Mouse (Mus musculus): Measurements from ENCODE around the gene Sirt7. TPM values are rescaled to one million over a fixed set of nuclear protein-coding genes. Genes with fewer than 3 reads are reported as not detected.
A peak's percentile ranks its signal among the peaks of the same experiment; 100 is the strongest.

Sirt7 gene
- total RNA-seq, 2 experiments from 2014 or later = 21.9 to 48.8 TPM

DNA sequence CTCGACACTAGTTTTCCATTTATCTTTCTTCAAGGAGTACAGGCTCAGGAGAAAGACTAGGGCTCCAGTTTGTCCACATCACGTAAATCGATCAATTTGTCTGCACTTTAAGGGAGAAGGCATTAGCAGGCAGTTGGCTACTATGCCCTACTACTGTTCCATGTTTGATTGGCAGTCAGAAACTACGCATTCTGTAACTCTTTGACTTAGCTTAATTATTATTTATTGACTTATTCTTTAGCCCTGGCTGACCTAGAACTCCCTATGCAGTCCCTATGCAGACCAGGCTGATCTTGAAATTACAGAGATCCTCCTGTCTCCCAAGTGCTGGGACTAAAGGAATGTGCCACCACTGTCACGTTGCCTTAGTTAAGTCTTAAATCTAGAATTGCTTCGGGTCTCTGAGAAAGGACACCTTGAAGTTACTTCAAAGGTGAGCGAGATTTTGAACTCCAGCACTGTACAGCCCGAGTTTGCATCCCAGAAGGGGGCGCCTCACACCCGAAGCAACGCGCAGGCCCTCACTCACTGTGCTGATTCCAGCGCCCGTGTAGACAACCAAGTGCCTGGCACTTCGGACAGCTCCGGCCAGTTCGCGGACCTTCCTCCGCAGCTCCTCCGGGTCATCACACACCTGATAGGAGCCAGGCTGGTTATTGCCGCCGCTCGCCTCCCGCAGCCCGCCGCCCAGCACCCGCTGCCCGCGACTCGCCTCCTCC is 920 bp downstream of the Sirt7 start:
- ATAC-seq (replicated peaks; ENCODE audit: low FRiP score, poor library complexity, severe bottlenecking) = peak; percentile 60

DNA sequence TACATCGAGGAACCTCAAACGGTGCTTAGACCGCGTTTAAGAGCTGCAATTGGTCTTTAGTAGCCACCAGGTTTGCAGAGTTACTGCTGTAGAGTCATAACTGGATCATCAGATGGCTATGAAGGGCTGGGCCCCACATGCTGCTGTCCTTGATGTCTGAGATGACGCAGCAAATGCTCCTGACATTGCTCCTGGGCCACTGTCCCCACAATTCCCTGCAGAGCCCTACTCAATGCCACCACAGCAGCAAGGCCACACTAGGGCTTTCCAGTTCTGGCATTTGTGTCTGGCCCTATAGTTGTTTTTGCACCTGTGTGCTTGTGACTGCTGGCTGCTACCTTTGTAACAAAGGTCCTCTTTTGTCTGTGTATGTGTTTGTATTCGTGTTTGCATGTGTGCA is 2.2 kb downstream of the Sirt7 start:
- ATAC-seq (replicated peaks; ENCODE audit: low FRiP score, poor library complexity, severe bottlenecking) = no peak

DNA sequence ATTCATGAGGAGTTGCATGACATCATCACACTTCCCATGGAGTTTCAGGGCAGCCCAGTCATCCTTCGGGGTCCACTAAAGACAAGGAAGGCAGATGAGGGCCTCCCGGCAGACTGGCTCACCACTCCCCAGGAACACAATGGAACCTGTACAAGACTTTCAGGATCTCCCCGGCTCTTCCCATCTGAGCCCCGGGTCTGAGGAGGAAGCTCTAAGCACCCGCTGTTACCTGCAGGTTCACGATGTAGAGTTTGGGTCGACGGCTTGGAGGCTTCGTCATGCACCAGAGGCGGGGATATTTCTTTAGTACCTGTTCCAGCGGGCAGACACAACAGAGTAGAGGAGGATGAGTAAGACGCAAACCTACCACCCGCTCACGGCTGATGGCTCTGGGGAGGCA is 4.8 kb downstream of the Sirt7 start:
- no peak for ATAC-seq (replicated peaks; ENCODE audit: low FRiP score, poor library complexity, severe bottlenecking)

DNA sequence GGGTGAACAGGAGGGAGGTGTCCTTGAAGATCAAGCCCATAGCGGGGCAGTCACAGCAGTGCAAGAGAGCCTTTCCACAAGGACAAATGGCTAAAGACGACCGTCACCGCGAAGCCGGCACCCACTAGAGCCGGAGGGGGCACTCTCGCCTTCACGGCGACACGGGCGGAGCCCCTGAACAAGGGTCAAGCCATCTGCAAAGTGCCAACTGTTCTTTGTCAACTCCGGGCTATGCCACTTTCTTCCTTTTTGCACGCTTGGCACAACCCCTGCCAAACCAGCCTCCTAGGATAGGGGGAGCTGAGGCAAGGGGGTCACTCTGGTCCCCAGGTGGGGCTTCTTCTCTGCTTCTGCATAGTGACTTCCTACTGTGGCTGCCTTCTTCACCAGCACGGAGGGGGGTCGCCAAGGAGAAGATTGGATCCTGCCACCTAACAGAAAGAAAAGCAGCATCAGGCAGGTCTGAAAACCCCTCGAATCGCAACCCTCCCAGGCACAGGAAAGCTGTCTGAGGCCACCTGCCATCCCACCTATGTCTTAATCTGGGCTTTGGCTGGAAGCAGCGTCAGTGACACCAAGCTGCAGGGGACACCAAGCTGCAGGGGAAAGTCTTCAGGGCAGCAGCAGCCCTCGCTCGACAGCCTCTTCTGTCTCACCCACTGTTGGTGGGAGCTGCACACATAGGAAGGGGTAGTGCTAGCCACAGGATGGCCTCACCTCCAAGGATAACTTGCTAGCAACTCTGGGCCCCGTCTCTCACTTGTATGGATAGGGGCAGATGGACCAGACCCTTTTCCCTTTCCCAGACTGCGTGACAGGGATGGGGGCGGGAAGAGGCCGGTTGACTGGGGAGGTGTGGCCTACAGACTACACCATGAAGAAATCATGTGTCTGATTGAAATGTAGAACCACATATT is 6.2 kb downstream of the Sirt7 start:
- ATAC-seq (replicated peaks; ENCODE audit: low FRiP score, poor library complexity, severe bottlenecking) = no peak

DNA sequence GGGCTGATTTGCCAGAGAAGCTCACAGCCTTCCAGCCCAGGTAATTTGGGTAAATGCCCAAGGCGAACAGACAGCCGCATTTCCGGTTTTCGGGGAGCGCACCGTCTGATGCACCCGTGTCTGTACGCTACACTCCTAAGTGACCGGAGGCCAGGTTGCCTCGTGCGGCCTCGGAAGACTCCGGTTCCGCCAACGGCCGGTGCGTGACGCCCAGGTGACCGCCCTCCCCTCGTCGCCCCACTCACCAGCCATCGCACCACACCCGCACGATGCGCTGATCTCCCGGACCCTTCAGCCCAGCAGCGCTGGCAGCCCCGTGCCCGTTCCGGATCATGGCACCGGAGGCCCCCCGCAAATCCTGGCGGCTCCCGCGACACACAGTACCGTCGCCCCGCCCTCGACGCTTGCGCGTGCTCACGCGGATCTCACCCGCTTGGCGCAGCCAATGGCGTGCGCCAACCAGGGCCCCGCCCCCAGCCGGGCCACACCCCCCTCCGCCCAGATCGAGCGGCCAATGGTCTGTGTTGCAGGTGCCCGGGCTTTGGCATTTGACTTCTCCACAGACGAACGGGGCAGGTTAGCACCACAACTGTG is 7.4 kb downstream of the Sirt7 start, which contains the start of gene Pcyt2:
Gene Pcyt2 (minus strand): TSS at position 418 of the 594 bp plus-strand sequence.
- ATAC-seq (replicated peaks; ENCODE audit: low FRiP score, poor library complexity, severe bottlenecking) = peak; percentile 93

DNA sequence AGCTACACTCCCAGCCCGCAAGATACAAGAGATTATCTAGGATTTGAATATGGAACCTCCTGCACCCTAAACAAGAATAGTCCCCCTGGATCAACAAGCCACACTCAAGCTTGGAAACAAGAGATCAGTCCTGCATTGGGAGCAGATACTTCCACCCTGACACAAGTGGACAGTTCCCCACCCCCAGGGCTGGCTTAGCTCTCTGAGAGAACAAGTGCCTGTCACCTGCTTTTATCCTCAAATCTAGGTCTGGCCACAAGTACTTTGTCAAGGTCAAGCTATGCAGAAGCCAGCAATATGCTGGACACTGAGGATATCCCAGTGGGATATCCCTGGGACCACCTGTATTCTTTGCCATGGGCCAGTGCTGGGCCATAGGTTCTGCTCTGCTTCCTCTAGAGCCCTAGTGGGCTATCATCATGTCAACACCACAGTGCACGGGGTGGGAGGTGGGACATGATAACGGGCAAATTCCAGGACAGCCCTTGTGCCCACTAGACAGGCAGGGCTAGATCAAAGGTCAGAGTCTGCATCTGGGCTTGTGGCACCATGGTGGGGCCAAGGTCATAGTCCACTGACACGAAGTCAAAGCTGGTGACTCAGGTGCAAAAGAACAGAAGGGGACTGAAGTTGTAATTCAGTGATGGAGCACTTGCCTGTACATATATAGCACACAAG is 8.3 kb downstream of the Sirt7 start:
- peak; percentile 10; the same call in 1 of the 2 replicates for ATAC-seq (replicated peaks; ENCODE audit: low FRiP score, poor library complexity, severe bottlenecking)

DNA sequence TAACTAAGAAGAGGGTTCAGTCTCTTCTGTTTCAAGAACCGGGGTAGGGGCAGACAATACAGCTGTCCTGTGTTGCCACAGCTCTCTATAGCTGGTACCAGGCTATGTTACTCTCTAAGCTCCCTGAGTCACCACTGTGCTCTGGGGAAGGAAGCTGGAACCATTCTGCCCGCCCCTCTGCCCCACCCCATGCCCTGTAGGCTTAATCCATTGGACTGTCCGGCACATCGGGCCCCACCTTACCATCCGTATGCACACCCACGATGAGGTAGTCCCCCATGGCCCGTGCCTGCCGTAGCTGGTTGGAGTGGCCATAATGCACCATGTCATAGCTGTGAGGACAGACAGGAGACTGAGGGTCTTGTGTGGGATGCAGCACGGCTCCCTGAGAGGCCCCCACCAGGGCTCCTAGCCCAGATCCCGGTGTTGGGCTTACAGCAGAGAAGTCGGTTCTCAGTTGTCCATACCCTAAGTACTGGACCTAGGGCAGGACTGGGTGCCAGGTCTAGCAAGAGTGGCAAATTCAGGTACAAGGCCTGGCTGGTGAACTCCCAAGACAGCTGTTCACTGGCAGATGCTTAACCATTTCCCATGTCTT is 9.3 kb downstream of the Sirt7 start:
- no peak for ATAC-seq (replicated peaks; ENCODE audit: low FRiP score, poor library complexity, severe bottlenecking)

DNA sequence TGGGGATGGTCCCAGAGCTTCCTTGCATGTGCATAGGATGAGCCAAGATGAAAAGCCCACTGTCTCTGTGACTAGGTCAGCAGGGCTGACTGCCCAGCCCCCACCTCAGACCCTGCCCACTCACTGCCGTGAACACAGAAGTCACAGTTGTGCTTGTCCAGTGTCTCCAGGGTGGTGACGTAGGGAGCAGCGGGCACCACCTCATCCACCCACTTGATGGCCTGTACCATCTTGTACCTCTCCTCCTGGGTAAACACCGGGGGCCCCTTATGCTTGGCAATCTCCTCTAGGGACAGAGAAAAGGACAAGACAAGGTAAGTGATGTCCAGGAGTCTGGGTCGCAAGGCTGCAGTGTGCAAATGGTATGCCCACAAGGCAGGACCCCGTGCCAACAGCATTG is 9.9 kb downstream of the Sirt7 start:
- no peak for ATAC-seq (replicated peaks; ENCODE audit: low FRiP score, poor library complexity, severe bottlenecking)

DNA sequence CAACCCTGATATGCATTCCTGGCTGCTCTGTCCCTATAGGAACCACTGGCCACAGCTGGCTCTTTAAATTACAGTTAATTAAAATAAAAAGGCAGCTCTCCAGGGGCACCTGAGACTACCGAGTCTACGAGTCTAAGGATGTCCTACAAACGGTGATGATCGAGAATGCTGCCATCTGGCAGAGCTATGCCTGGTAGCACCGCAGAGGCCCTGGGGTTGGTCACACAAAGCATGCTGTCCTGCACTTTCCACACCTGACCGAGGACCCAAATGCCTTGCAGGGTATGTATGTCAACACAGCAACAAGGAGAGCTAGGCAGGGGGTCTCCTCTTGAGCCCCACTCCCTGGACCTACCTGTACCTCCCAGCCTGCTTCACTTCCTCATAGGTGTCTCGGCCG is 11.1 kb downstream of the Sirt7 start:
- ATAC-seq (replicated peaks; ENCODE audit: low FRiP score, poor library complexity, severe bottlenecking) = no peak

DNA sequence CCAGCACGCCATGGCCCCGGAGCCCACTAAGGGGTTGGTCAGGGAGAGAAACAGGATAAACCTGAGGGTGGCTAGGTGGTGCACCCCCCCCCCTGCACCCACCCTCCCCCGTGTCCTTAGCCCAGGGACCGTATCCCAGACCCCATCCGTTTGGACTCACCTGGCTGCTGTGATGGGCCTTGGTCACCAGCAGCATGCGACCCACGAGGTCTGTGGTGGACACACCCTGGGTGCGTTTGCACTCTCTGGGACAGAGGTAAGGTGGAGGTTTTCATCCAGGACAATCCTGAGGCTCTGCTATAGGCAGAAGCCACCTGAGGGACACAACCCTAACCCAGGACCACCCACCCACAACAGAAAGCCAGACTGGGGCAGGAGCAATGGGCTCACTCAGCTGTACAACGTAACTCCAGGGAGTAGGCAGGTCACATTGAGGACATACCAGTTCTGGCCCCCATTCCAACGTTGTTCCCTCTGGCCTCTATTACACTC is 11.5 kb downstream of the Sirt7 start:
- no peak for ATAC-seq (replicated peaks; ENCODE audit: low FRiP score, poor library complexity, severe bottlenecking)

DNA sequence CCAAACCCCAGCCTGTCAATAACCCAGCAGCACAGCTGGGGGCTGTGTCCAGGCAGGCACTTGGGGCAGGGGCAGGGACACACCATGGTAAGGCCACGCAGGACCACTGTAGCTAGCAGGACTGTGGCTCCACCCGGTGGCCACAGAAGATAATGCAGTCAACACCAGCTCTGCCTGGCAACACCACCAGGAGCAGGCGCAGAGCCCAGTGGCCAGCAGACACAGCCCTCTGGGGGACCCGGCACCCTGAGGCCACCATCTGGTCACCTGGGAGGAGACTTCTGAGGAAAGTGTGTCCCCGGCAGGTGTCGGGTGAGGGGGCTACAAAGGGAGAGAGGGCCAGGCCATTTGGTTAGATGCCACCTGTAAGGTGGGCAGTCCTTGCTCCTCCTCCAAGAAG is 12.3 kb downstream of the Sirt7 start:
- ATAC-seq (replicated peaks; ENCODE audit: low FRiP score, poor library complexity, severe bottlenecking) = peak; percentile 73

DNA sequence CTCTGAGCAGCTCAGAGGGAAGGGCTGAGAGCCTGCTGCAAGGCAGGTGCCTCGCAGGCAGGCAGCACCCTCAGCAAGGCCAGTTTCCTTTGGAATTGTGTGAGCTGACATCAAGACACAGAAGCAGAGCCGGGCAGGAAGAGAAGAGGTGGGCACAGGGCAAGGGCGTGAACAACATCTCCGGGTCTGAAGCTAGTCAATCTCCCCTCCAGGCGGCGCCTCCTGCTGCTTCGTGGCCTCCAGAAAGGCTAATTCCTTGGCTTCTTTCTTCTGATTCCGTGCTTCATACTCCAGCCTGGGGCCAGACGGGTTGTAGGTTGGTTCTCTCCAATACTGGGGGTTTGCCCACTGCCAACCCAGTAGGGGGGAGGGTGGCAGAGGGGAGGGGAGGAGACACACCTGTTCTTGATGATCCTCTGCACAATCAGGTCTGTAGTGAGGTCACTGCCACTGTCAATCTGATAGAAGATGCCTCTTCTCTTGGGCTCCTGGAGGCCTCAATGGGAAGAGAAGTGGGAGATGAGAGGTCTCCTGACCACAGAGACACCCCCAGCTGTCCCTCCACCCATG is 14.5 kb downstream of the Sirt7 start:
- ATAC-seq (replicated peaks; ENCODE audit: low FRiP score, poor library complexity, severe bottlenecking) = no peak

DNA sequence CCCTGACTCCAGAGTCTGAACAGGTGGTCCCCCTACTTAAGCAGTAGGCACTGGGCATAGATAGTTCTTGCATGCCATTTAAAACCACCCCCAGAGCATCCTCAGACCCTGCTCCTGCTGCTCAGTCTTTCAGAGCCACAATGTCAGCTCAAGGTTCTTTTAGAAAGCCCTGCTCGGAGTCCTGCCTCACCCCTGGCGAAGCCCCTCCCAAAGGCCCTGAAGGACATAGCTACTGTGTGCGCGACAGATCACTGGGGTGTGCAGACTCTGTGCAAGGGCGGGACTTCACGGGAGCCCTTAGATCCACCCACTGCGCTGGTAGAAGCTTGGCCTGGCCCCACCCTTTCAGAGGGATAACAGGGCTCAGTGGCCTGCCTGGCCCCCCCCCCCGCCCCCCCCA is 15.8 kb downstream of the Sirt7 start:
- ATAC-seq (replicated peaks; ENCODE audit: low FRiP score, poor library complexity, severe bottlenecking) = no peak

DNA sequence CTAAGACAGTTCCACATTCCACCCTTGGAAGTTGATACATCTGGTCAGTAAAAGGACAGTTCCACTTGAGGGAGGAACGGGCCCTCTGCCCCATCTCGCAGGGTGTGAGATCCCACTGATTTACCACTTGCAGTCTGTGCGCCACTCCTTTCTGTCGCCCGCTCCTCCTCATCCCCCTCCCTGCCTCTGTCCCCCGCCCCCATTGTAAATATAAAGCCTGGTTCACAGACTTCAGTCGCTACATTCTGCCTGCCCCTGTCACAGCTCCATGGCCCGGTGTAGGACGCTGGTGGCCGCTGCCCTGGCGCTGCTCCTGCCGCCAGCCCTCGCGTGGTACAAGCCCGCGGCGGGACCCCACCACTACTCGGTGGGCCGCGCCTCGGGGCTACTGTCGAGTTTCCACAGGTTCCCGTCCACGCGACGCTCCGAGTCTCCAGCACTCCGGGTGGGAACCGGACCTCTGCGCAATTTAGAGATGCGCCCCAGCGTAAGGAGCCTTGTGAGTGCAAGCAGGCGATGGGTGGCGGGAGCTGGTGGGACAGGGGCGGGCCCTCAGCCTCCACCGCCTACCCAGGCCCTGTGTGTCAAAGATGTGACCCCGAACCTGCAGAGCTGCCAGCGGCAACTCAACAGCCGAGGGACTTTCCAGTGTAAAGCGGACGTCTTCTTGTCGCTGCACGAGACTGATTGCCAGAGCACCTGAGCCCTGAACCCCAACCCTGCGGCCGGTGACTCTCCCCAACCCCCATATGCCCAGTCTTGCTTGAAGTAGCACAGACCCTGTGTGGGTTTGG is 16.6 kb downstream of the Sirt7 start, which contains the start of gene Npb:
Gene Npb (plus strand): TSS at position 237 of the 794 bp plus-strand sequence.
- no peak for ATAC-seq (replicated peaks; ENCODE audit: low FRiP score, poor library complexity, severe bottlenecking)

DNA sequence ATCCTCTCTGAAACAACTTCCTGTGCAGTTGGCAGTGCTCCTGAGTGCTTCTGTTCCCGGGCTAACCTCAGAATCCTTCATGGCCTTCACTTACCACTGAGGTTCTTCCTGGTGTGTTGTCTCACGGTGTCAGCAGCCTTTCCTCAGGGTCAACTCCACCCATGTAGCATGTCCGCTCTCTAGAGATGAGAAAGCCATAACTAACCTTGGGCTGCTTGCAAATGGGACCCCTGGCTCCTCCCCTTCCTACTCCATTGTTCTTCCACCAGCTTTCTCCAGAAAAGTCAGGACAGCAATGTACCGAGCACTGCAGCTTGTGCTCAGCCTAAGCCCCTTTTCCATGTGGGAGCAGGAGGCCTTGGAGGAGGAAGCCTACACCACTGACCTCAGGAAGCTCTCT is 18.3 kb downstream of the Sirt7 start:
- no peak for ATAC-seq (replicated peaks; ENCODE audit: low FRiP score, poor library complexity, severe bottlenecking)

DNA sequence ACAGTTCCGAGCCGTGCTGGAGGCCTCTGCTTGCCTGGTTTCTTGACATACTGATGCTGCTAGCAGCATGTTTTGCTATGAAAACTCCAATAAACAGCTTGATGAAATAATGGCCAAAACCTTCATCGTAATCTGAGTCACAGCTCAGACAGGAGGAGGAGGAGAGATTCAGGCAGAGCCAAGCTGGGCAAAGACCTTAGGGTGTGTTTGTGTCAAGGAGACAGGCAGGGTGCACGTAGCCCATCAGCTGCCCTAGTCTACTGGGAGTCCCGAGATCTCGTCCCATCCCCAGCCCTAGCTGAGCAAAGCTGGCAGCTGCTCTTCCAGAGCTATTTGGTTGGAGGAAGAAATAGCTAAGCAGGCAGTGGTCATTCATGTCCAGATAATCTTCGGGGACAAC is 19.4 kb downstream of the Sirt7 start:
- no peak for ATAC-seq (replicated peaks; ENCODE audit: low FRiP score, poor library complexity, severe bottlenecking)

DNA sequence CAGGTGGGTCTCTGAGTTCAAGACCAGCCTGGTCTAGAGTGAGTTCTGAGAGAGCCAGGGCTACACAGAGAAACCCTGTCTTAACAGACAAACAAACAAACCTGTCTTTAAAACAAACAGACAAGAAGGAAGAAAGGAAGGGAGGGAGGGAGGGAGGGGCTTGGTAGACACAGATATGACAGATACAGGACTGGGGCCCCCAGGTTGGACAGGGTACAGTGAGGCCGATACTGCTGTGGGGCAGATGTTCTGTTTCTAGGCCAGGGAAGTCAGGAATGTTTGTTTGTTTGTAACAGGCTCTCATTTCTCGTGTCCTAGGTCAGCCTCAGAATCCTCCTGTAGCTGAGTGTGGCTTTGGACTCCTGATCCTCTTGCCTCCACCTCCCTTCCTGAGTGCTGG is 21.5 kb downstream of the Sirt7 start:
- no peak for ATAC-seq (replicated peaks; ENCODE audit: low FRiP score, poor library complexity, severe bottlenecking)

DNA sequence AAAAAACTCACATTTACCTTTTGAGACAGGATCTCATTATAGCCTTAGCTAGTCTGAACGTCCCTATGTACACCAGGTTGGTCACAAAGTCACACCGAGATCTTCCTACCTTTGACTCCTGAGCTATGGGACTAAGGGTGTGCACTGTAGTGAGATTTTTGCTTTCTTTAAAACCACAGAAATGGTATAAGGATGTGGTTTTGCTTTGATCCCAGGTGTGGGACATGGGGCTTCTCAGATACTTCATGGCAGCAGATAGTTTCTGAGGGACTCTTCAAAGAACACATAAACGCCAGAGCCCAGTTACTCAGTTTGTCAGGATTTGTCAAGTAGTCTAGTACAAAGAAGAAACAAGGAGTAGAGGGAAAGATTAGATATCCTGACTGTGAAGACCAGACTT is 24.3 kb downstream of the Sirt7 start:
- ATAC-seq (replicated peaks; ENCODE audit: low FRiP score, poor library complexity, severe bottlenecking) = no peak
